Mouse (Mus musculus) spleen, adult 2 months (tissue): ENCODE results near the gene Smndc1.

ENCODE experiments used
- CTCF ChIP-seq: fragments of 200-500 bp; IDR thresholded peaks from 2 replicates; pipeline ENCODE4 v1.5.1; 2011; ENCODE audit warnings: mild to moderate bottlenecking, inconsistent platforms; ENCODE audit not compliant: insufficient read depth, insufficient read length, insufficient replicate concordance; ENCODE audit errors: extremely low read depth
- POLR2A ChIP-seq: fragments of 200-500 bp; IDR thresholded peaks from 2 replicates; pipeline ENCODE4 v1.6.1; 2011; ENCODE audit warnings: low read depth, low read length, inconsistent platforms

- no peak for TF ChIP-seq CTCF
- TF ChIP-seq POLR2A = no peak
These were observed 27.4 kb downstream of the Smndc1 start for GRCm38 (mm10) chr19:53362967-53363366.
